Mouse (Mus musculus): ENCODE measurements around the gene Ccdc177. TPM values are rescaled to one million over a fixed set of nuclear protein-coding genes. Genes with fewer than 3 reads are reported as not detected.

Ccdc177 gene
- polyA plus RNA-seq, 1 experiment, result not detected

DNA sequence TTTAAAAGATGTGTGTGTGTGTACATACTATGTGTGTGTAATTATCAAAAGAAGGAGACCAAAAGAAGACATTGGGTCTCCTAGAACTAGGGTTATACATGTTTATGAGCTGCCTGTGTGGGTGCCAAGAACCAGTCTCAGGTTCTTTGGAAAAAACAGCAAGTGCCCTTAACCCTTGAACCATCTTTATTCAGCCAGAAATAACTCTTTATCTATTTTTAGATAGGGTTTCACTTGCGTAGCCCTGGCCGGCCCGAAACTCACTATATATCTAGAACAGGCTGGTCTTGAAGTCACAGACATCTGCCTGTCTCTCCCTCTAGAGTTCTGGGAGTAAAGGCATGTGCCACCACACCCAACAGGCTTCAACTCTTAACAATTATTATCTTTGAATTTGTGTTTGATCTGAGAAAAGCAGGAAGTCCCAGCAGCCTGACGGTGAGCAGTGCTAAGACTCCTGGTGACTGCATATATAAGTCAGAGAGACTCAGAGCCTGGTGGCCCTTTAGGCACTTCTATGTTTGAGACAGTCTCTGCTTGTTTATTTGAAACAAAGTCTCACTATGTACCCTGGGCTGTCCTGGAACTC is 15.7 kb upstream of the Ccdc177 start:
- WGBS, result 90% methylated on average over 4 of the region's 4 CpGs
- Histone ChIP-seq H3K4me3 (ENCODE audit: insufficient read depth, low read depth, low read length) (no peak overlapping the region), H3K4me1 (ENCODE audit: control insufficient read depth, insufficient read depth, low read length) (no peaks in the 10 kb centered on the region), H3K27ac (ENCODE audit: insufficient read depth, low read depth, low read length) (no peak overlapping the region)
- TF ChIP-seq POLR2A (IDR thresholded peaks at IDR 0.05; ENCODE audit: insufficient read depth, low read depth, low read length) (no peak), CTCF (IDR thresholded peaks at IDR 0.05; ENCODE audit: insufficient read depth, low read depth, low read length) (no peak)

DNA sequence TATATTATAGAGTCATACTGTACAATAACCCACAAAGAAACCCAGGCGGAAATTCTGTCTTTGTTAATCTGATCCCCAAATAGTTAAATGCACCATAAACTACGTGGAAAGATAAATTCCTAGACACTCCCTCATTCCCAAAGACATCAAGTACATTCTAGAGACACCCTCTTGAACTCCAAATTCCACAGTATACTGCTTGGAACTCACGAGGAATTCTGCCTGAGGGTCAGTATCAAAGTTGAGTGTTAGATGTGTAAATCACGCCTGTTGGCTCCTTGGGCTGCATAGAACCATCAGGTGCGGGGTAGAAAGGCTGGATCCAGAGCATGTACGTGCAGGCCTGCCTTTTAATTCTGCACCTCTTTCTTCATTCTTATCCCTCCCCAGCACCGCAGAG is 14.3 kb upstream of the Ccdc177 start:
- H3K27ac ChIP-seq (ENCODE audit: insufficient read depth, low read depth, low read length), result no peak overlapping the region
- WGBS, result 77% methylated on average over 7 of the region's 7 CpGs
- no peak for TF ChIP-seq CTCF (IDR thresholded peaks at IDR 0.05; ENCODE audit: insufficient read depth, low read depth, low read length)
- no peaks in the 10 kb centered on the region for H3K4me1 ChIP-seq (ENCODE audit: control insufficient read depth, insufficient read depth, low read length)
- H3K4me3 ChIP-seq (ENCODE audit: insufficient read depth, low read depth, low read length), result no peak overlapping the region

DNA sequence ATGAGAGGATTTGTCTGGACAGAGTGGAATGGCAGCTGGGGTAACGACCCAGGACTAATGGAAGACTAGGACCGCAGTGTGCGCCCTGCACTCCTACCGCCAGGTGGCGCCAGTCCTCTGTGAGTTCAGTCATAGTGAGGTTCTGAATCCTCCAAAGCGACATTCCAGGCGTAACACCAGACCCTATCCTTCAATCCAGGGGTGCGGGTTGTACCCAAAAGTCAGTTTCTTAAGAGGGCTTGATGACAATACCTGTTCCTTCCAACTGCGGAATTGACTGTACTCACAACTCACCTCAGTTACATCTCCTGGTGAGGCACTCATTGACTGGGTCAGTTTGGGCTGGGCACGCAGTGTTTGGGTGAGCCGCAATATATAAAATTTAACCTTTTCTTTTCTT is 9.2 kb upstream of the Ccdc177 start:
- H3K27ac ChIP-seq (ENCODE audit: insufficient read depth, low read depth, low read length), result no peak overlapping the region
- TF ChIP-seq CTCF (IDR thresholded peaks at IDR 0.05; ENCODE audit: insufficient read depth, low read depth, low read length) (peak; percentile 95), POLR2A (IDR thresholded peaks at IDR 0.05; ENCODE audit: insufficient read depth, low read depth, low read length) (no peak)
- WGBS, result 17% methylated on average over 11 of the region's 11 CpGs
- no peak overlapping the region for H3K4me3 ChIP-seq (ENCODE audit: insufficient read depth, low read depth, low read length)
- no peaks in the 10 kb centered on the region for H3K4me1 ChIP-seq (ENCODE audit: control insufficient read depth, insufficient read depth, low read length)

DNA sequence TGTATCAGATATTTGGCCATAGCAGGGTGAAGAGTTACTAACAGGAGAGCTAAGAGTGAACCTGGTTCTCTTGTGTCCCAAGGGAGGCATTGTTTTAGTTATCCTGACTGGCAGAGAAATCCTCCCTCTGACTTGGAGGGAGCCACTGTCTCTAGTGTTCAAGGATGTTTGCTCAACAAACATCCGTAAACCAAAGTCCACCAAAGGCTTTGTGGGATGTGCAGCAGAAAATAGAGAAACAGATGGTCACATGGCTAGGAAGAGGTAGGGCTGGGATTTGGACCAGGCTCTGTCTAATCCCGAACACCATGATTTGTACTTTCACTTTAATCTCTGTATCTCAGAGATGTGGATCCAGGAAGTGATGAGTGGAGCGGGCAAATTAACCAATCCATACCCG is 3.6 kb upstream of the Ccdc177 start:
- TF ChIP-seq CTCF (IDR thresholded peaks at IDR 0.05; ENCODE audit: insufficient read depth, low read depth, low read length) (no peak), POLR2A (IDR thresholded peaks at IDR 0.05; ENCODE audit: insufficient read depth, low read depth, low read length) (no peak)
- H3K4me3 ChIP-seq (ENCODE audit: insufficient read depth, low read depth, low read length), result no peak overlapping the region
- H3K4me1 ChIP-seq (ENCODE audit: control insufficient read depth, insufficient read depth, low read length), result peaks cover 5% of the 10 kb centered on the region
- 80% methylated on average over 4 of the region's 4 CpGs for WGBS
- no peak overlapping the region for H3K27ac ChIP-seq (ENCODE audit: insufficient read depth, low read depth, low read length)

DNA sequence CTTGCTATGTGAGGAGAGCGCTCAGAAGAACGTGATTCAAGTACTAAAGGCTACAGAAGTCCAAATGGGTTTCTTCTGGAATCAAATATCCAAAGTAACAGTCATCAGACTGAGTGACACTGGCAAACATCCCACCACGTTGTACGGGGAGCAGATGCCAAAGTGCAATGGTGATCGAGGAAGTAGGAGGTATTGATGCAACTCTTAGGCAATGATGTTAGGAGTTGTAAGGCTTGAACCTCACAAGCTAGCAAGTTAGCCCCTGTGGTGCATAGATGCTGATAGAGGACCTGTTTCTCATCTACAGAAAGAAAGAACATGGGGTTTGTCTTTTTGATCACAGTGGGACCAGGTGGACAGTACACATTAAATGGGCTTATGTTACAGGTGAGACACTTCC is 2.5 kb upstream of the Ccdc177 start:
- H3K4me1 ChIP-seq (ENCODE audit: control insufficient read depth, insufficient read depth, low read length), result peaks cover 14% of the 10 kb centered on the region
- TF ChIP-seq POLR2A (IDR thresholded peaks at IDR 0.05; ENCODE audit: insufficient read depth, low read depth, low read length) (no peak), CTCF (IDR thresholded peaks at IDR 0.05; ENCODE audit: insufficient read depth, low read depth, low read length) (no peak)
- no peak overlapping the region for H3K4me3 ChIP-seq (ENCODE audit: insufficient read depth, low read depth, low read length)
- no peak overlapping the region for H3K27ac ChIP-seq (ENCODE audit: insufficient read depth, low read depth, low read length)
- 87% methylated on average over 5 of the region's 5 CpGs for WGBS

DNA sequence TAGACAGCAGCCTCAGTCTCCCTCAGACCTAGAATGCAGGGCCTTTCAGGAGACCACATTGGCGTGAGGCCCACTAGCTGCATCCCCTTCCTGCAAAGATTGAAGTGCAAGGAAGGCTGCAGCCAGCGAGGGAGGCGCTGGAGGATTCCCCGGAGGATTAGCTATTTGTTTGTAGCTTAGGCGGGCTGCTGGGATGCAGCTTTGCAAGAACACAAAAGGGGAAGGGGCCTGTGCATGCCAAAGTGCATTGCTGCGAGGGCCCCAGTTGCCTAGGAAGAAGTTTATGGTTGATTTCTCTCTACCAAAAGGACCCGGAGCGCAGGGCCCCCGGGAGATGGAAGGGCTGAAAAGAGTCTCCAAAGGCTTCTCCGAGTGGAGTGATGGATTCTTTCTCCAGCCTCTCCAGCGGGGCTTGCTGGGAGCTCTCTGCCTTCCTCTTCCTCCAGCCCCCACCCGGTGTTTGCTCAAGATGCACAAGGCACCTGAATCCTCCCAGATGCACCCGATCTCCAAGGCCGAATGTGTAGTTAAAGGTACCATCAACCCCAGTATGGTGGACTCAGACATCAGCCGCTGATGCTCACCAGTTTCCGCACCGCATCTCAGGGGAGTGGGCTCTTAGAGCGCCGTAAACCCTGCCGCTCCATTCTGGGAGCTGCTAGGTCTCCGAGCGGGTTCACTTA is 633 bp downstream of the Ccdc177 start:
- 1% methylated on average over 22 of the region's 22 CpGs for WGBS
- TF ChIP-seq CTCF (IDR thresholded peaks at IDR 0.05; ENCODE audit: insufficient read depth, low read depth, low read length) (no peak), POLR2A (IDR thresholded peaks at IDR 0.05; ENCODE audit: insufficient read depth, low read depth, low read length) (no peak)
- H3K27ac ChIP-seq (ENCODE audit: insufficient read depth, low read depth, low read length), result peak overlapping the region; percentile 87
- H3K4me1 ChIP-seq (ENCODE audit: control insufficient read depth, insufficient read depth, low read length), result peaks cover 19% of the 10 kb centered on the region
- H3K4me3 ChIP-seq (ENCODE audit: insufficient read depth, low read depth, low read length), result peak overlapping the region; percentile 74

DNA sequence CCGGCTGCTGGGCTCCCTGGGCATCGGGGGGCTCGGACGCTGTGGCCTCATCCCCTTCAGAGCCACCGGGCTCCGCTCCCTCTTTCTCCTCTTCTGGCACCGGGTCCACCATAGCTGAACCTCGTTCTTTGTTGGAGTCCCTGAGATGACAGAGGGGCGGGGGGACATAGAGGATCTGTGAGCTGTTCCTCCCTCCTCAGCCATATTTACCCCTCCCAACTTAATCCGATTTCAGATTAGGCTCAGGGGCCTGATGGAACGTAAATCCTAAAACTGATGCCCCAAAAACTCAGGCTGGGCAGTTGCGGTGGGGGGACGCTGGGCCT is 1.1 kb downstream of the Ccdc177 start:
- TF ChIP-seq CTCF (IDR thresholded peaks at IDR 0.05; ENCODE audit: insufficient read depth, low read depth, low read length) (no peak), POLR2A (IDR thresholded peaks at IDR 0.05; ENCODE audit: insufficient read depth, low read depth, low read length) (no peak)
- H3K27ac ChIP-seq (ENCODE audit: insufficient read depth, low read depth, low read length), result peak overlapping the region; percentile 87
- WGBS, result 5% methylated on average over 13 of the region's 13 CpGs

DNA sequence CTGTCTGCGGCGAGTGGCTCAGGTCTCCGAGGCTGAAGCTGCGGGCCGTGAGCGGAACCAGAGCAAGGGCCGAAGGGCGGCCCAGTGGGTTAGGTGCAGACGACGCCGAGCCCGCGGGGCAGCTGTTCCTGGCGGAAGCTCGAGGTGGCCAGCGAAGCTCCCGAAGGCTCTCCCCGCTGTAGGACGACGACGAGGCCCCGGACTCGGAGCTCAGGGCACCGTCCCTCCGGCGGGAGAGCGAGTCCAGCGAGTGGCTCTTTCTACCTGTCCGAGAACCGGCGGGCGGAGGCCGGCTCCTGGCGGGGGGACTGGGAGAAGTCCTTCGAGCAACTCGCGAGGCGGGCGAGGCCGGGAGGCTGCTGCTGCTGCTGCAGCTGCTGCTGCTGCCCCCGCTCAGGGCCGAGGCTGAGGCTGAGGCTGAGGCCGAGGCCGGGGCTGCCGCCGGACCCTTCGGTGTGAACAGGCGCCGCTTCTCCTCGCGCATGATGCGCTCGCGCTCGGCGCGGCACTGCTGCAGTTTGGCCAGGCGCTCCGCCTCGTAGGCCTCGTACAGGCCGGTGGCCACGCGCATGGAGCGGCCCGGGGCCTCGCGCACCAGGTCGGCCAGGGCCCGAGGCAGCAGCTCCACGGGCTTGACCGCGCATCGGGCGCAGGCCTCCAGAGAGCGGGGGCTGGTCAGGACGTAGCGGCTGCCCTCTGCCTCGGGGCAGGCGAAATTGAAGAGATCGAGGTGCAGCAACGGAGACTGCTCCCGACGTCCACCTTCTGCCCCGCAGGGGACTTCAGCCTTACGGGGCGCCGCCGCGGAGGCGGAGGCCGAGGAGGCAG is 1.7 kb downstream of the Ccdc177 start:
- no peak for TF ChIP-seq POLR2A (IDR thresholded peaks at IDR 0.05; ENCODE audit: insufficient read depth, low read depth, low read length)
- TF ChIP-seq CTCF (IDR thresholded peaks at IDR 0.05; ENCODE audit: insufficient read depth, low read depth, low read length), result no peak
- Histone ChIP-seq H3K4me3 (ENCODE audit: insufficient read depth, low read depth, low read length) (peak overlapping the region; percentile 74), H3K4me1 (ENCODE audit: control insufficient read depth, insufficient read depth, low read length) (peaks cover 19% of the 10 kb centered on the region), H3K27ac (ENCODE audit: insufficient read depth, low read depth, low read length) (peak overlapping the region; percentile 87)
- 52% methylated on average over 92 of the region's 92 CpGs for WGBS

More for the DNA sequence above, 1.1 kb downstream of the Ccdc177 start:
- H3K4me1 ChIP-seq (ENCODE audit: control insufficient read depth, insufficient read depth, low read length), result peaks cover 19% of the 10 kb centered on the region
- peak overlapping the region; percentile 74 for H3K4me3 ChIP-seq (ENCODE audit: insufficient read depth, low read depth, low read length)
